Mouse (Mus musculus): ENCODE results near the gene Mettl17.
A peak's percentile ranks its signal among the peaks of the same experiment; 100 is the strongest.
"Not testable (repeated sequence)": the region's sequence is repeated elsewhere in the genome, so short reads cannot be mapped to it uniquely, and the experiment has no call there.

Mettl17 gene

DNA sequence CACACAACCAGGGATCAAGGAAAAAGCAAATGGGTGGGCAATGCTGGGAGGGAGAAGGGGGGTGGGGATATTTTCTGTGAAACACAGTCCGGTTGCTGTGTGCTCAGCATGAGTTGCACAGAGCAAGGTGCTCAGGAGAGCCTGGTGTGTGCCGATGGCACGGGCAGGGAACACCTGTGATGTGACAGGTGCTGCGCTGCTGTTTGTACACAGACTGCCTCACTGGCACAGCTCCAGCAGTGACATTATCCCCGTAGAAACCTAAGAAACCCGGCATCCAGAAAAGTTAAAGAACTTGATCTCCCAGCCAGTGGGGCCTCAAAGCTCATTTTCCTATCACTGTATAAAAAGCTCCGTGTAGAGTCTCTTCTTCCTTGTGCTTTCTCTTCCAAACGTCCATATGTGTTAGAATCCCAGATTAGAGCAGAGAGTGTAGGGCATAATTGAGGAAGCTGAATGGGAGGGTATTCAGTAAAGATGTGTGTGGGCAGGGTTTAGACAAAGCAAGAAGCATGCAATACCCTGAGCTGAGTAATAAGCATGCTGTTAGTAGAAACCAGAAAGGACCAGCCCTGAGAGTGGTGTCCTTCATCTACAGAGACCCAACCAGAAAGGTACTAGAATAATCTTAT is 12.0 kb downstream of the Mettl17 start:
- DNase-seq (ENCODE audit: low spot score in 2 of 2), result no peak

DNA sequence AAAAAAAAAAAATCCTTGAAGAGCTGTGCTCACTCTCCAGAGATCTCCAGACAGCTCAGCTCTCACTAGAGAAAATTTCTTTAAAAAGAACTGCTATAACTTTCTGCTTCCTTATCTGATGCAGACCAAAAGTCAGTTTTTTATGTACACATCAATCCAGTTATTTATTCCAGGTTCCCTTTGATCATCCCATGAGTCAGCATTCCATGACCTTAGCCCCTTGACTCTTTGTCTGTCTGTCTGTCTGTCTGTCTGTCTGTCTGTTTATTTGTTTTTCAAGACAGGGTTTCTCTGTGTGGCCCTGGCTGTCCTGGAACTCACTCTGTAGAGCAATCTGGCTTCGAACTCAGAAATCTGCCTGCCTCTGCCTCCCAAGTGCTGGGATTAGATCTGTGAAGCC is 14.7 kb downstream of the Mettl17 start:
- no peak for DNase-seq (ENCODE audit: low spot score in 2 of 2)

DNA sequence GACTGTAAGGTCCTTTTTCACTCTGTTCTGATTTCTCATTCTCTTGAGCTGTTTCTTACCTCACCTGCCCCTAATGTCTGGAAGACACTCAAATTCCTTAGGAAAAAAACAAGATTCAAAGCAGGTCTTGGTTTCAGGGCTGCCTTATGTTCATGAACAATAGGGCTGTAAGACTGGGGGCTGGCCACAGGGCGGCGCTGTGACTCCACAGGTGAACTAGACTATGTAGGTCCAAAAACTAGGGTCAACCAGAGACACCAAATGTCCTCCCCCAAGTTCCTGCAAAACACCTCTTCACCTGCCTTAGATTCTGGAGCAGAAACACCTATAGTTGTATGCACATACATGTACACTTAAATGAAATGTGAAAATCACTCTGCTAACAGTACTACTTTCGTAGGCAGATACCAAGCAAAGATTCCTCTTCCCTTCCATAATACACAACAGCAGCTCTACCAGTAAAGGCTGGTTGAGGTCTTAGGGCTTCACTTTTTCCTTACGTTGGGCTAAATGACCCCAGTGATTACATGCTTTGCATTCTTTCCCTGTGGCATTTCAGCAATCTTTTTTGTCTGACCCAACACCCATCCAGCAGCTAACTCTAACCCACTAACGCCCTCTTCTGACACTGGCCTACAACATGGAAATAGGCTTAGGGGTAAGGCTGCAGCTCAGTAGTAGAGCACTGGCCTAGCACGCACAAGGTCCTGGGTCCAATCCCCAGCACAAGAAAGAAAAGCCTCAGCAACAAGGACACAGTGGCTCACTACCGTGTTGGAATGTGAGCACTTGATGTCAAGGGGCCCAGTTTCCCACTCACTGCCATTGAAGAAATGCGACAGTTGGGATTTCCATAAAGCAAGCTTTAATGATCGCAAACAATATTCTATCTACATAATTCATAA is 18.4 kb downstream of the Mettl17 start:
- peak; percentile 75 for DNase-seq (ENCODE audit: low spot score in 2 of 2)

DNA sequence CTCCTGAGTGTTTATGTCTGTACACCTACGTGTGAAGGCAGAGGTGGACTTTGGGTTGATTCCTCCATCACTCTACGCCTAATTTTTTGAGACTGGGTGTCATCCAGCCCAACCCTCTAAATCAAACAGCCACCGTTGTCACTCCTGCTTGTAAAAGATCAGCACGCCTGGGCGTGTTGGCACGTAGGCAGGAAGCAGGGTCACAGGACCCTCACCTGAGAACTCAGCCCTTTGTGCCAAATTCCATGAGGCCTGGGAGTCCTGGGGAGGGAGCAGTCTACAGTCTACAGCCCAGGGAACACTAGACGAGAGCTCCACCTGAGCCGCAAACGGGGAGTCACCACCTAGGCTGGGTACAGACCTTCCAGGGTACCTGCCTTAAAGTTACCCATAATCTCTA is 19.1 kb downstream of the Mettl17 start:
- no peak for DNase-seq (ENCODE audit: low spot score in 2 of 2)

DNA sequence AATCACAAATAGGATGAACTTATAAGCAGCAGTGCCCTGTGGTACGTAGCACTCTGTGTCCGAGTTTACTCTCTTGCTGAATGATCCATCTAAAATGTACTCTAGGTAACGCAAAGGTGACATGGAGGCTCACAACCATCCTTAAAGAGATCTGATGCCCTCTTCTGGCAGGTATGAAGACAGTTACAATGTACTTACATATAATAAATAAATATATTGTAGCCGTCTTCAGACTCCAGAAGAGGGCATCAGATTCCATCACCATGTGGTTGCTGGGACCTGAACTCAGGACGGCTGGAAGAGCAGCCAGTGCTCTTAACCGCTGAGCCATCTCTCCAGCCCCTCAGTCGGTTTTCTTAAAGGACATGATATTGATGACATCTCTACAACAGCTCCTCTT is 20.1 kb downstream of the Mettl17 start:
- DNase-seq (ENCODE audit: low spot score in 2 of 2), result no peak

DNA sequence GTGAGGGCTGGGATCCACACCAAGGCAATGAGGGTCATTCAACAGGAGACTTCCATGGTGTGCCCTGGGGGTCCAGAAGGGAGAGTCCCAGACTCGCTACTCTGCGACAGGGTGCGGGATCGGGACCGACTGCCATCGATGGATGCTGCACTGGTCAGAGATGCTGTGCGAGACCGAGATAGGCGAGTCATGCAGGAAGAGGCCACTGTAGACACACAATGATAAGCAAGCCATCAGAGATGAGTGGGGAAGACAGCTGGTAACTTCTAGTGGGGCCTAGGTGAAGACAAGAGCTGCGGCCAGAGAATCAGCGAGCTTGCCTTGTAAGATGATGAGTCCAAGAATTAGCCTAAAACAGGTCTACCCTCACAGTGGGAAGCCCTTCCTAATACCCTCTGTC is 21.5 kb downstream of the Mettl17 start:
- DNase-seq (ENCODE audit: low spot score in 2 of 2), result no peak

DNA sequence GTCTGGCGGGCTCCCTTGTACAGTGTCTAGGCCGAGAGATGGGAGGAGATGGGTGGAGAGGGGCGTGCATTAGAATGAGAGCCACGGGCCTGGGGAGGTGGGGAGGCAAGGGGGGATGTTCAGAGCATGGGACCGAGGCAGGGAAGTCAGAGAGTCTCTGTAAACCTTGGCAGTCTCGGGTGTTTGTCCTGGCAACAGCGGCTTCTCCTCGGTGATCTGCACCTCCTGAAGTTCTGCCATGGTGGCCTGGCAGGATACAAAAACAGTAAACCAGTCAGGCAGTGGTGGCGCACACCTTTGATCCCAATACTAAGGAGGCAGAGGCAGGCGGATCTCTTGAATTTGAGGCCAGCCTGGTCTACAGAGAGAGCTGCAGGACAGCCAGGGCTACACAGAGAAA is 26.7 kb downstream of the Mettl17 start:
- no peak for DNase-seq (ENCODE audit: low spot score in 2 of 2)

DNA sequence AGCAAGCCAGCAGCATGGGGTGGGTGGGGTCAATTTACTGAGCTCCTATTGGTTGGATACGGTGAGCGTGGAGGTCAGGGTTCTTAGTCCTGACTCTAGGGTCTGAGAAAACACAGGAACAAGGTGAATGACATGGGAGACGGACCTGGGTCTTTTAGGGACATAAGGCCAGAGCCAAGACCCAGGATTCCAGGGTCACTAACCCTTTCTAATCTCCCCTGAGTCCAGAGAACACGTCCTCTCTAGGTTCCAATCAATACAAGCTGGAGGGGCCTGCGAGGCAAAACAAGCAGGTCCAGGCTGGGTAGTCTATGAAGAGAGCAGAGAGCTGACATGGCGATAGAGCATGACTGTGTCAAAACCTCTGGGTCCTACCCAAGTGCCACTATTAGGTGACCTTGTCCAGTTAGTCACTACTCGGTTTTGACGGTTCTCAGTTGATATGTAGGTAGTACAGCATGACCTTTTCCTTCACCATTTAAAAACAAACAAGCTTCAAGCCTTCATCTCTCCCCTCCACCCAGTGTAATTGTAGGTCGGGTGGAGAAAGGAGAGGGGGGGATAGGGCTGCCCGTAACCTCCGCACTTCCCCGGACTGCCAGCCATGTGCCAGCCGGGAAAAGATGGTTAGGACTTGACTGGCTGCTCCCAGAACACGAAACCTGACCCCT is 27.9 kb downstream of the Mettl17 start:
- no peak for DNase-seq (ENCODE audit: low spot score in 2 of 2)

DNA sequence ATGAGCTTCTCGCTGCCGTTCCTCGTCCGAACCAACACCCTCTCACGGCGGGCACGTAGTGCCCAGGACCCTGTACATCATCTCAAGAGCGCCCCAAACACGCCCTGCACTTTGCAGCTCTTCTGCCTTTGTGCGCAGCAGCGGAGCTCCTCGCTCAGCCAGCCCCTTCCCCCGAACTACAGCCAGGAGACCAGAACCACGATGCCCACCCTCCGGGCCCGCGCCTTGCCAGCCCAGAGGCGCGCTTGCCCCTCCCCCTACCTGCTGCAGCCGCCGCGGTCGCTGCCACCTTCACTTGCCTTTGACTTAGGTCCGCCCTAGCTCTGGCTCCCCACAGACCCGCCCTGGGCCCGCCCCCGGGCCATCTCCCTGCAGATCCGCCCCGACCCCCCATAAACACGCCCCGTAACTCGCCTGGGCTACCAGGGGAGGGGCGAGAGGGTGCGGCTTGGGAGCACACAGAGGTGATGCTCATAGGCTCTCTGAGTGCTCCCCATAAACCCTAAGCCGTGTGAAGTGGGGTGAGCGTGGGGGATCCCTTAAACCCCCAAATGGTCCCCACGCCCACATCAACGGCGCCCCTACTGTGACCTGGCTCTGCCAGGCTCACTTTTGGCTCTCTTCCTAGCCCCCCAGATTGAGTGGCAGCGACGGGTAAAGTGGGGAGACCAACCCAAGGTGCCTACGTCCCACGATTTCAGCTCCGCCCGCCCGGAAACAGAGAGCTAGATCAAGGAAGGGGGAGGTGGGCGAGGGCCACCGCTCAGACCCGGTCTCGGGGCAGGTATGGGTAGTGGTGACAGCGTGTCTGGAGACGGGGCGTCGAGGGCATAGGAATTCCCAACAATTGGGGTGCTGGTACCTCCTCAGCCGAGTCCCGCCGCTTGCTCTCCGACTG is 28.7 kb downstream of the Mettl17 start:
- DNase-seq (ENCODE audit: low spot score in 2 of 2), result peak; percentile 44 to 58

DNA sequence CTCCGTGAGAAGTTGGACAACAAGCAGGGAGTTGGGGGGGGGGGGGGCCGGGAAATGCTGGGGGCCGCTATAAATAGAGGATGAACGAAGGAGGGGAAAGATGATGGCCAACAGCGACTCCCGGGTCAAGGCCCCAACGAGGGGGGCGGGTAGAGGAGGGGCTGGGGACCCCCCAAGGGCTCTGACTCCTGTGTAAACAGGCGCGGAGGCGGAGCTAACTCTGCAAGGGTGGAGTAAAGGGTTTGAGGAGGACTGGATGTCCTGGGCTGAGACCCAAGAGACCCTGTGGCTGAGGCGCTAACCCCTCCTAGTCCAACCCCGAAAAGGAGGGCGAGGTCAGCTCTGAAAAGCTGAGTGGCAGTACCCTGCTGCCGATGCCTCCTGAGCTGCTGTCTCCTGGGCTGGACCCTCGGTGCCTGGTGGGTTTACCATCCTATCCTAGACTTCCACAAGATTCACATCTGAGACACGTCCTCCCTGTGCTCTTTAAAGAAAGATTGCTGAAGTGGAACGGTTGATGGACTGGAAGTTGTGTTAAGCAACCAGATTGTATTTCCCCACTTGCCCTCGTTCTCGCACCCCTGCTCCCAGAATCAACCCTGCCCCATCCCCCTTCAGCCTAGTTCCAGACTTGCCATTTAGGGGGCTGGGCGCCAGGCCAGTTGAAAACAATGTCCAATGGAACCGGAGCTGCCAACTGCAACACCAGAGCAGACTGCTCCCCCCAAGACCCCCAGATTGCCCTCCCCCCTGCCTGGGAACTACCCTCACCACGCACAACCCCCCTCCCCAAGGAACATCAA is 29.5 kb downstream of the Mettl17 start, which contains the start of gene Ndrg2:
TSS of gene Ndrg2 (minus strand) at position 199 of the 803 bp plus-strand sequence.
- DNase-seq (ENCODE audit: low spot score in 2 of 2), result peak; percentile 68 to 71

DNA sequence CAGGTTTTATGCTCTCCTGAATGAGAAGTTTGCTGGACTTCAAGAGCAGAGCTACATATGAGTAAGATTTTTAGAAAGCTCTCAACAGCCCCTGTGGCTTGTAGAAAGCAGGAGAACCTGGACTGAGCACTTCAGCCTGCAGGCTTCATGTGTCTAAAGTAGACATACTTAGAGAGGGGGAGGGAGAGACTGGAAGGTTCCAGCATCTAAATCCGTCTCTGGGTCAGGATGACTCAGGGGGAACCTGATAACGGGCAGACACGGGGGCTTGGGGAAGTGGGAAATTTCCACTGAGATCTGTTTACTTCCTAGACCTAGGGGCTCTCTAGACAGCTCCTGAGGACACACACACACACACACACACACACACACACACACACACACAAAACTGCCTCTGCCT is 30.4 kb downstream of the Mettl17 start:
- DNase-seq (ENCODE audit: low spot score in 2 of 2), result no peak

DNA sequence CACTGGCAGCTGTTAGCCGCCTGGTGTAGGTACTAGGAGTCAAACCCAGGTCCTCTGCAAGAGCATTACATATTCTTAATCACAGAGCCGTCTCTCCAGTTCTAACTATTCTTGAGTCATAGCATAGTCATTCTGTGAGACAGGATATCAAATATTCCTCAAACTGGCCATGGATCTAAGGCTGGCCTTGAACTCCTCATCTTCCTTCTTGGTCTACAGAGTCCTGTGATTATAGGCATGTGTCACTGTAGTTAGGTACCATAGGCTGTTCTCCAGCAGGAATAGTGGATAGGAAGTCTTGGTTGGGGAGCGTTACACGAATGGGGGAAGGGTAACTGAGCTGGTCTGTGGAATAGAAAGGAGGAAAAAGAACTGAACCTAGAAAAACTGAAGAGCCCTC is 31.9 kb downstream of the Mettl17 start:
- no peak for DNase-seq (ENCODE audit: low spot score in 2 of 2)

DNA sequence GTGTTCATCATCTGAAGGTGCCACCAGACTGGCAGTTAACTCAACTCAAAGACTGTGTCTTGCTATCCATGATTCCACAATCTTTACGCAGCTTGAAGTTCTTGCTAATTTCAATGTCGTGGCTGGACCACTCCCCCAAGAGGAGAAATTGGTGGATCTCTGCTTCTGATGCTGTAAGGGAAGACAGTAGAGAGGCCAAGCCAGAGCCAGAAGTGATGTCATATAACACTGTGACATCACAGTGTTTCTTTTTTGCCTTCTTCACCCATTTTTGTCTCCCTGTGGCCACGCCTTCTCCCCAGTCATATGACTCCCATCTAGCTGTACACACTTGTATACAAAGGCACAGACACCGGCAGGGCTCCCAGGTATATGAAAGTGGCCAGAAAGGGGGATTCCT is 33.5 kb downstream of the Mettl17 start, which contains the start of gene Tppp2:
TSS of gene Tppp2 (plus strand) at position 301 of the 400 bp plus-strand sequence.
- no peak for DNase-seq (ENCODE audit: low spot score in 2 of 2)

DNA sequence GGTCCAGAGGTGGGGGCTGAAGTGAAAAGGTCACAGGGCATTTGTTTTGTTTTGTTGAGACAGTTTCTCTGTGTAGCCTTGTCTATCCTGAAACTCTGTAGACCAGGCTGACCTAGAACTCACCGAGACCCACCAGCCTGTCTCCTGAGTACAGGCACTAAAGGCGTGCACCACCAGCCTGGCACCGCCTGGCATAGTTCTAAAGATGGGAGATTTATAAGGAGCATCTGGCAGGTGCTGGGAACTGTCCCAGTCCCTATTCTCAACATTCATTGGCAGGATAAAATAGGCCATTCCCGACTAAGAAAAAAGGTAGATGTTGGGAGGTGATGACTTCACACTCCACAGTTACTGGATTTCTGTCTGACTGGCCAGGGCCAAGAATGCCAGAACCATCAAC is 34.3 kb downstream of the Mettl17 start:
- DNase-seq (ENCODE audit: low spot score in 2 of 2), result no peak

DNA sequence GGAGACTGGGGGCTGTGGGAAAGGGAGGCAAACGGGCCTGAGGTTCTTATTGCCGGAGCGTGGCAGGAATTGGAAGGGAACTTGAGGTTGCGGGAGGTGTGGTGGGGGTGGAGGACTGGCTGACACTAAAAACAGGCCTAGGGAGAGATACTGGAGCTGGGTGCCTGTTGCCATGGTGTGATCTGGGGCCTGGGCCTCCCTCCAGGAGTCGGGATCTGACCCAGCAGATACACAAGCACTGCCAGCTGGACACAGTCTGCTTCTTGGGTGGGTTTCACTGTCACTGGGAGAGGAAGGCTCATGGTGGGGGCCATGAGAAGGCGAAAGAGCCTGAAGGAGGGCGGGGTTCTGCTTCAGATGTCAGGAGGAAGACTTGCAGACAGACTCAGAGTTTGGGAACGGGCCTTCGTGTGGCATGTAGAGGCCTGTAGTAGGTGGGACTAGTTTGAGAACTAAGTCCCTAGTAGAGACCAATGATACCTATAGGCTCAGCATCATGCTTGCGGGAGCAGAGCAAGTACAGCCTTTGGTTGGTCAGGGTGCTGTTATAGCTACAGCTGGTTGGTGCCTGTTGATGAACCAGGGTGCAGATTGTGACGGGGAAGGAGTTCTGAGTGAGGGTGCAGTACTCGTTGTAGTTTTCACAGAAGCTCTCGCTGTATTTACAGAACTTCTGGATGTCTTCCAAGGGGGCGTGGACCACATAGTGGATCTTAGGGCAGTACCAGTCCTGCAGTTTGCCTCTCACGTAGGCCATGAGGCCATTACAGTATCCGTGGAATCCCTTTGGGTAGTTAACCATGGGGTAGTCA is 37.3 kb downstream of the Mettl17 start:
- DNase-seq (ENCODE audit: low spot score in 2 of 2), result peak; percentile 52 to 62

DNA sequence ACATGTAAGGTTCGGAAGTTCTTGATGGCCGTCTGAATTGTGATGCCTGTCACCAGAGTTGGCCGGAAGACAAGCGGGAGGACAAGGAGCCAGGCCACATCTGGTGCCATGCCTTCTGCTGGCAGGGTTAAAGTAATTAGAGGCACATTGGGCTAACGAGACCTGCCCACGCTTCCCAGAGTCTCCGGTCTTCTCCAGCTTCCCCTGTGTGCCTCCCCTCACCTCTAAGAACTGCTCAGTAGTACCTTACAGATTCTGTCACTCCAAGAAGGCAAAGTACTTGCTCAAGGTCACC is 37.9 kb downstream of the Mettl17 start, which contains the start of gene Rnase13:
TSS of gene Rnase13 (minus strand) at position 203 of the 295 bp plus-strand sequence.
- DNase-seq (ENCODE audit: low spot score in 2 of 2), result no peak

DNA sequence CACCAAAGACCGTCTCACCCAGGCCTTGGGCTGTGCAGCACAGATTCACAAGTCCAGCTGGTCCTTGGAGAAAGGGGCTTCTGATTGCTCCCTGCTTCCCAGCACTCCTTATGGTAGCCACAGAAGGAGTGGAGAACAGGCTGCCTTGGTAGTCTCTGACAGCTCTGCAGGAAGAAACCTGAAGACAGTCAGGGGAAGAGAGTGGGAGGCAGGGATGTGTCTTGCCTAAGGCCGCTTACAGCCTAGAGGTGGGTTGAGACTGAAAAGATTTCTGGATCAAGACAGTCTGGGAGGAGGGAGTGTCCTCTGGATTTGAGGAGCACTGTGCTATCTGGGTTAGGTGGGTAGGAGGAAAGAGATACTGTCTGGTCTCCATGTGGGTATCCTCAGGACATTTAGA is 38.3 kb downstream of the Mettl17 start:
- no peak for DNase-seq (ENCODE audit: low spot score in 2 of 2)

DNA sequence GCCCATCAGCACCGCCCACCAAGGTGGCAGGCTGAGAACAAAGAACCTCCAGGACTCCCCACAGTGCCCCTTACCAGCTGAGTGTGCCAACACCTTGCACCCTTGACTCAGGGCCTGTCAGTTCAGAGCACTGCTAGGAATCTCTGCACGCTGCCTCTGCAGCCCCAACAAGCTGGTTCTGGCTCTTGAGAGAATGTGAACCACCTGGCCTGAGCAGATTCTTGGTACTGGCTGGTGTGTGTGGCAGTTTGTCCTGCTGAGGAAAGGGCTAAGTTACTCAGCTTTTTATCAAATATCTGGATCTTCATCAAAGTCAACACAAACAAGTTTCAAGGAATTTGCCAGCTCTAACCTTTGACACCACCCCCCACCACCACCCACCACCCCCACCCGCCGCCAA is 38.9 kb downstream of the Mettl17 start:
- no peak for DNase-seq (ENCODE audit: low spot score in 2 of 2)

DNA sequence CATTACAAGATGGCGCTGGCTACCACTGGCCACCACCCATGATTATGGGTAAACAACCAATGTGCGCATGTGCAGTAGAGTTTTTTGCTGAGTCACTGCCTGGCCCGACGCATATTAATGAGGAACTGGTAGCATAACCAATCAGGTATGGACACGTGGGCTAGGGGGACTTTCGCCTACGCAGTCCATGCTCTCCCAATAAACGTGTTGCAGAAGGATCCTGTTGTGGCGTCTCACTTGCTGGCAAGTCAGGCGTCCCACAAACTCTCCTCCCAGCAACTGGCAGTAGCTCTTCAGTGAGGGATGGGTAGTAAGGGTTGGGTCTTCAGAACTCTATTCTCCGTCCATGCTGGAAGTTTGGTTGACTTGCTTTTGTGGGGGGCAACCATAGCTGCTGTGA is 42.3 kb downstream of the Mettl17 start:
- DNase-seq (ENCODE audit: low spot score in 2 of 2), result not testable (repeated sequence)
